Mouse (Mus musculus) brown adipose tissue, adult 24 weeks (tissue): ENCODE measurements around the gene Fgfr1op. TPM values are rescaled to one million over a fixed set of nuclear protein-coding genes. Genes with fewer than 3 reads are reported as not detected.

ENCODE experiments used
- polyA plus RNA-seq: library from polyadenylated mRNA; stranded (reverse); fragments of >200 nt; gene quantifications from 2 replicates; pipeline ENCODE4 v1.2.4, GENCODE M21; 2012; ENCODE audit not compliant: missing spikeins, insufficient read depth, insufficient read length

Fgfr1op gene
- polyA plus RNA-seq, 1 experiment, result 6.0 TPM

Other genes starting within 250 kb of the Fgfr1op start
- gene Tagap, start 239.5 kb upstream of the Fgfr1op start, polyA plus RNA-seq, result 1.5 TPM in 1 of 2 replicates, not detected in the other
- 112 and 159 TPM in 2 replicates for gene Rsph3a, start 219.9 kb upstream of the Fgfr1op start, polyA plus RNA-seq
- gene Gm49673, start 17.7 kb upstream of the Fgfr1op start, polyA plus RNA-seq, result not detected in 2 replicates
- 15.5 and 15.6 TPM in 2 replicates for gene Rnaset2a, start 17.4 kb upstream of the Fgfr1op start, polyA plus RNA-seq
- gene Ccr6, start 70.5 kb downstream of the Fgfr1op start, polyA plus RNA-seq, result not detected in 2 replicates
- 3,579 and 4,573 TPM in 2 replicates for gene Mpc1, start 117.4 kb downstream of the Fgfr1op start, polyA plus RNA-seq
- gene Sft2d1, start 145.6 kb downstream of the Fgfr1op start, polyA plus RNA-seq, result 34.2 and 34.6 TPM in 2 replicates
- gene Prr18, start 172.0 kb downstream of the Fgfr1op start, polyA plus RNA-seq, result not detected in 2 replicates
- not detected in 2 replicates for gene T2, start 190.5 kb downstream of the Fgfr1op start, polyA plus RNA-seq